Mouse (Mus musculus) heart, postnatal 0 days (tissue): ENCODE results near the gene Morn1. TPM values are rescaled to one million over a fixed set of nuclear protein-coding genes. Genes with fewer than 3 reads are reported as not detected.
A peak's percentile ranks its signal among the peaks of the same experiment; 100 is the strongest.

Experiments
- ATAC-seq: fragments of 200-750 bp; cut with Nextera tagmentation; 2 replicates; pipeline ENCODE4 v1.8.0; 2017; ENCODE audit warnings: low read depth, moderate number of reproducible peaks, moderate library complexity; ENCODE audit not compliant: insufficient read depth
- DNase-seq: peaks from one replicate; pipeline ENCODE4 v3.0.0-alpha.2; 2016; ENCODE audit warnings: low spot score
- H3K27ac ChIP-seq: fragments of 300-500 bp; sonication (generic); 2 replicates; pipeline ENCODE4 v1.5.1; 2014; ENCODE audit warnings: low read depth, mild to moderate bottlenecking
- H3K27me3 ChIP-seq: fragments of 300-500 bp; sonication (generic); 2 replicates; pipeline ENCODE4 v1.6.1; 2014; ENCODE audit warnings: low read length, mixed read lengths; ENCODE audit not compliant: control insufficient read depth, insufficient read depth
- H3K36me3 ChIP-seq: fragments of 300-500 bp; sonication (generic); replicated peaks from 2 replicates; pipeline ENCODE4 v1.6.1; 2014; ENCODE audit warnings: low read length, mixed read lengths; ENCODE audit not compliant: control insufficient read depth, insufficient read depth
- H3K4me1 ChIP-seq: fragments of 300-500 bp; sonication (generic); 2 replicates; pipeline ENCODE4 v1.6.1; 2014; ENCODE audit warnings: antibody characterized with exemption; ENCODE audit not compliant: control insufficient read depth, insufficient read depth
- H3K4me2 ChIP-seq: fragments of 300-500 bp; sonication (generic); 2 replicates; pipeline ENCODE4 v1.6.1; 2014; ENCODE audit warnings: low read depth, mild to moderate bottlenecking, low read length, moderate library complexity
- H3K4me3 ChIP-seq: fragments of 300-500 bp; sonication (generic); 2 replicates; pipeline ENCODE4 v1.5.1; 2014; ENCODE audit warnings: low read depth, low read length
- H3K9ac ChIP-seq: fragments of 300-500 bp; sonication (generic); replicated peaks from 2 replicates; pipeline ENCODE4 v1.6.1; 2014; ENCODE audit warnings: low read depth, low read length, mixed read lengths
- H3K9me3 ChIP-seq: fragments of 300-500 bp; sonication (generic); replicated peaks from 2 replicates; pipeline ENCODE4 v1.6.1; 2016; ENCODE audit warnings: low read length; ENCODE audit not compliant: control insufficient read depth
- CTCF ChIP-seq: IDR thresholded peaks from 2 replicates; pipeline ENCODE4 v1.5.1; 2016; ENCODE audit warnings: antibody characterized with exemption, control low read depth, low read depth
- EP300 ChIP-seq: IDR thresholded peaks from 2 replicates; pipeline ENCODE4 v1.6.1; 2016; ENCODE audit warnings: antibody characterized with exemption, low read depth
- WGBS: fragments of 180-500 bp; shearing (Covaris S2); extraction: QIAGEN DNeasy Blood & Tissue Kit; methylation state at CpG from one replicate; pipeline ENCODE4 v1.1.7; 2014; 5-methylcytosine and 5-hydroxymethylcytosine counted together
- polyA plus RNA-seq: library from polyadenylated mRNA; unstranded; fragments of >200 nt; fragmentation: Nextera tagmentation; extraction: Ambion mirVana; gene quantifications from 2 replicates; pipeline ENCODE4 v1.2.1, GENCODE M21; 2015
- total RNA-seq: library from RNA; depleted of rRNA; stranded (reverse); fragments of >200 nt; gene quantifications from 2 replicates; pipeline ENCODE4 v1.2.3, GENCODE M21; 2014; ENCODE audit warnings: low replicate concordance

Gene Morn1
- total and polyA plus RNA-seq, 2 experiments from 2014 or later = 2.4 TPM; not detected in 1

DNA sequence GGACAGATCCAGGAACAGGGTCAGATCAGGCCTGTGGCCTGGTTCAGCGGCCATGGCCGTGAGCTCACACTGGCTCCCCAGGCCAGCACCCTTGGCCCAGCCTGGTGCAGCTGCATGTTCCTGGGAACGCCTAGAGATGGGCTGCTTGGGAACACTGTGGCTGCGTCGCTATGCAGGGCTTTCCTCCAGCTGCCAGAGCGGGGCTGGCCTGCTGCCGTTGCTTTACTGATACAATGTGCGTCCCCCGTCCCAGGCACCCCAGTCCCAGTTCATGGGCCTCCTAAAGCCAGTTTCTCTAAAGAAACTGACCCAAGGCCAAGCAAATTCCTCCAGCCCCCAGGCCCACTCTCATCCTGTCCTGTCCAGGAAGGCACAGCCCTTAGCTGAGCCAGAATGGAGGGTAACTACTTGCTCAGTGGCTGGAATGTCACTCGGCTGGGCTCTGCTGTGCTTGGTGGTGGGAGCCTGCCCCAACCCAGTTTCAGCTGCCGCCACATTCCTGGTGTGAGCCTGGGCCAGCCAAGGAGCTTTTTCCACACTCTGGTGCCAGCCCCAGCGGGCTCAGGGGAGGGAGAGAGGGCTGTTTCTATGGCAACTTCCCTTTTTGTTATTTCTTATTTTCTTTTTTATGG lies 57.6 kb downstream of the Morn1 start:
- Histone ChIP-seq H3K36me3 (no peaks in the 10 kb centered on the region), H3K9ac (0 out of 2 replicates have a peak overlapping the region, but pooled peaks have one; percentile 8), H3K9me3 (no peaks in the 10 kb centered on the region), H3K4me3 (no peak overlapping the region), H3K4me1 (peaks cover 34% of the 10 kb centered on the region), H3K4me2 (no peak overlapping the region; the same call in 1 of the 2 replicates), H3K27ac (peak overlapping the region; percentile 91), H3K27me3 (no peaks in the 10 kb centered on the region)
- 20% methylated on average over 12 of the region's 12 CpGs for WGBS
- TF ChIP-seq EP300 = no peak; the same call in 1 of the 2 replicates
- TF ChIP-seq CTCF = no peak
- ATAC-seq (peak; percentile 87), DNase-seq (peak; percentile 88)

DNA sequence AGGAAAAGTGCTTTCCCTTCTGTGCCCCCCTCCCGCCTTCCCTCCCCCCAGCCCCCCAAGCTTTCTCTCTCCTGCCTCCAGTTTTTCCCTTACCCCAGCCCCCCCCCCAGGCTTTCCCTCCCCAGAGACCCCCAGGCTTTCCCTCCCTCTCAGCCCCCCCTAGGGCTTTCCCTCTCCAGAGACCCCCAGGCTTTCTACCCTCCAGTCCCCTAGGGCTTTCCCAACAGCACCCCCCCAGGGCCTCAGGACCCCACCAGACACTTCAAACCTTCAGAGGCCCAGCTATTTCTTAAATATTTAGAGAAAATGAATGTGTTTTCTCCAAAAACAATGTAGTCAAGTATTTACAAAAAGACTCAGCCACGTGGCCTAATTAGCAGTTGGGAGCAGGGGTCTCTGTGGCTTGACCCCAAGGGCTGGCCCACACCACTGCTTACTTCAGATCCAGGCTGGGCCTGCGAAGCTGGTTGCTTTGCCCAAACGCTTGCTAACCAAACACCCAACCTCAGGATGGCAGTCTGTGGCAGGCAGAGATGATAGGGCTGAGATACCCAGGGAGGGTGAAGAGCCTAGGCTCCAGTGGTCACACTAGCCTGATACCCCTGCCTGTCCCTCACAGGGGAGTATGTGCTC lies 58.3 kb downstream of the Morn1 start:
- H3K4me3 ChIP-seq = no peak overlapping the region
- no peak for ATAC-seq
- no peaks in the 10 kb centered on the region for H3K27me3 ChIP-seq
- WGBS = 75% methylated on average over 4 of the region's 4 CpGs
- TF ChIP-seq EP300 (no peak), CTCF (peak; percentile 8; the same call in 1 of the 2 replicates)
- H3K9me3 ChIP-seq = no peaks in the 10 kb centered on the region
- 0 out of 2 replicates have a peak overlapping the region, but pooled peaks have one; percentile 25 for H3K9ac ChIP-seq
- peak overlapping the region; percentile 91 for H3K27ac ChIP-seq
- DNase-seq = no peak
- no peak overlapping the region for H3K4me2 ChIP-seq
- no peaks in the 10 kb centered on the region for H3K36me3 ChIP-seq
- H3K4me1 ChIP-seq = peaks cover 33% of the 10 kb centered on the region

DNA sequence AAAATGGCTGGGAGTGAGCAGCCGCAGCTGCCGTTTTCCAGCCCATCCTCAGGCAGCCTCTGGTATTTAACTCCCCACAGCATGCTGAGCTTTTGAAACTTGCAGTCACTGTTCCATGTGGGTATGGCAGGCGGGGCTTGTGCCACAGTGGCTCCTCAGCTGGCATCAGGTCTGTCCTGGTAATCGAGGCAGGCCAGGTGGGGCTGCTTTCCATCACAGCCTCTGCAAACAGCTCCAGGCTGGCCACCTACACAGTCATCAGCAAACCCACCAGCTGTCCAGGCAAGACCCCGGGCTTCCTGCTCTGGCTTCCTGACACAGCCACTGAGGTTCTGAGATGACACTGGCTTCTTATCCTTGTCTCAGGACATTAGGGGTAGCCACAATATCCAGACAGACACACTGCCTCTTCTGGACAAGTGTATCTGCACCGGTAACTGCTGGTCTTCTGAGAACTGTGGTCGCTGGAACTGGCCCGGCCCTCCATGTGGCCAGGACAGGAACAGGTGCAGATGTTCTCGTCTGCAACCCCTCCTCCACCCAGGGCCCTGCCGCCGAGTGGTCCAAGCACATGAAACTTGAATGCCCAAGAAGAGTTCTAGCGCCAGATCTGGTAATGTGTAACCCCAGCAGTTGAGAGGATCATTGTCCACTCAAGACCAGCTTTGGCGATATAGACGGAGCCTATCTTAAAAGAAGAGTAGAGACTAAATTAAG lies 59.9 kb downstream of the Morn1 start:
- TF ChIP-seq CTCF (no peak), EP300 (no peak)
- DNase-seq (no peak), ATAC-seq (no peak)
- H3K4me3 ChIP-seq = no peak overlapping the region
- peaks cover 29% of the 10 kb centered on the region for H3K4me1 ChIP-seq
- no peaks in the 10 kb centered on the region for H3K36me3 ChIP-seq
- H3K9ac ChIP-seq = no peak overlapping the region
- H3K27me3 ChIP-seq = no peaks in the 10 kb centered on the region
- no peaks in the 10 kb centered on the region for H3K9me3 ChIP-seq
- H3K27ac ChIP-seq = no peak overlapping the region
- H3K4me2 ChIP-seq = no peak overlapping the region
- 69% methylated on average over 14 of the region's 14 CpGs for WGBS

DNA sequence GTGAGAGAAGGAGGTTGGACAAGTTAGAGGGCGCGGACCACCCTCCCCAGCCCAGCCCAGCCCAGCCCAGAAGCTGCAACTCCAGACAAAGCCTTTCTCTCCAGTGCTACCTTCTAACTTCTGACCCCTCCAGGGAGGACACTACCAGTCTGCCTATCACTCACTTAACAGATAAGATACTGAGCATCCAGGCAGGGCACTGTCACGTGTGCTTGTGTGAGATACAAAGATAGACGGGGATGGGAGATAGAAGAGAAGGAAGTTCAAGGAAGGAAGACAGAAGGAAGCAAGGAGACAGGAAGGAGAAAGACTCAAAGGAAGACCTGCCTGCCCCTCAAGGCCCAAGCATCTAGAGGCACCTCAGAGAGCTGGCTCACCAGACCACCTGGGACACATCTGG lies 62.1 kb downstream of the Morn1 start:
- Histone ChIP-seq H3K9me3 (no peaks in the 10 kb centered on the region), H3K36me3 (no peaks in the 10 kb centered on the region), H3K27me3 (no peaks in the 10 kb centered on the region), H3K4me3 (no peak overlapping the region), H3K4me1 (peaks cover 33% of the 10 kb centered on the region), H3K9ac (no peak overlapping the region), H3K27ac (no peak overlapping the region), H3K4me2 (no peak overlapping the region)
- TF ChIP-seq CTCF (no peak), EP300 (no peak)
- ATAC-seq (no peak), DNase-seq (no peak)
- WGBS = 68% methylated on average over 4 of the region's 4 CpGs

DNA sequence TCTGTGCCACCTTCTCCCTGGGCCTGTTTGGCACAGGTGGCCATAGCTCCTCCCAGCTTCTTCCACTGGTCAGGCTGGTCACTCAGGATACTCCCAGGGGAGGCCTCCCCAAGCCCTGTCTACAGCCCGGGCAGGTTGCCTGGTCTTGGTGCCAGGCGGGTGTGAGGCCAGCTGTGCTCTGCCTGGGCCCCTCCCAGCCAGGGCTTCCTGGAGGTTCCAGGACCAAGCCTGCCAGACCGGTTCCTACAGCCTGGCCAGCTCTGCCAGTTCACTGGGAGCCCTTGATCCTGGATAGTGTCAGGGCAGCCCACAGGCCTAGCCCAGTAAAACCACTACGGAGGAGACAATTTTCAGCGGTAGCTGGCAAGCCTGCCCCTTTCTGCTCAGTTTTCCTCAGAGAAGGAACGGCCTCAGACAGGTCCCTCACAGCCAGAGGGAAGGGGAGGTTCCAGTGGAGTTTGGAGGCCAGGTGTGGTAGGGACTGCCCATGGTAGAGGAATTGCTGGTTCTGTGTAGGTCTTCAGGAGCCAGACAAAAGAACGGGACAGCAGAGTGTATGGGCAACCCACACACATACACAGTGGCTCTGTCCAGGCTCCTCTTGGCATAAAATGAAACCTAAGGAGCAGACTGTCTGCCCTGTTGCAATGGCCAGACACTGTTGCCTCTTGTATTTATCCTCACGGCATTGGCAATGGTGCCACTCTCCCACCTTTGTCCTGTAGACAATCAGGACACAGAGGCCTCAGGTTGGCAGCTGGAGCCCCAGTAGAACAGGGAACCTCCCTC lies 62.7 kb downstream of the Morn1 start:
- H3K9ac ChIP-seq = no peak overlapping the region
- ATAC-seq = no peak
- H3K4me3 ChIP-seq = no peak overlapping the region

More for the DNA sequence above, 62.7 kb downstream of the Morn1 start:
- Histone ChIP-seq H3K4me2 (no peak overlapping the region), H3K27ac (no peak overlapping the region), H3K4me1 (peaks cover 29% of the 10 kb centered on the region), H3K9me3 (no peaks in the 10 kb centered on the region), H3K27me3 (no peaks in the 10 kb centered on the region), H3K36me3 (no peaks in the 10 kb centered on the region)
- WGBS = 60% methylated on average over 8 of the region's 8 CpGs
- TF ChIP-seq CTCF (no peak), EP300 (no peak)
- no peak for DNase-seq
